Mouse (Mus musculus) midbrain, postnatal 0 days (tissue): ENCODE measurements around the gene Trpm8. TPM values are rescaled to one million over a fixed set of nuclear protein-coding genes. Genes with fewer than 3 reads are reported as not detected.

Experiments
- ATAC-seq: fragments of 200-750 bp; cut with Nextera tagmentation; 2 replicates; pipeline ENCODE4 v1.8.0; 2017; ENCODE audit warnings: moderate number of reproducible peaks, mild to moderate bottlenecking, moderate TSS enrichment, moderate library complexity; ENCODE audit not compliant: low FRiP score
- DNase-seq: peaks from one replicate; pipeline ENCODE4 v3.0.0-alpha.2; 2015; ENCODE audit warnings: low spot score
- H3K27ac ChIP-seq: fragments of 300-500 bp; sonication (generic); 2 replicates; pipeline ENCODE4 v1.5.1; 2014; ENCODE audit warnings: low read depth, mild to moderate bottlenecking, low read length, mixed read lengths
- H3K27me3 ChIP-seq: fragments of 300-500 bp; sonication (generic); 2 replicates; pipeline ENCODE4 v1.6.1; 2014; ENCODE audit warnings: low read length, control low read depth, mixed read lengths; ENCODE audit not compliant: insufficient read depth
- H3K36me3 ChIP-seq: fragments of 300-500 bp; sonication (generic); 2 replicates; pipeline ENCODE4 v1.6.1; 2014; ENCODE audit warnings: low read length, control low read depth, mixed read lengths; ENCODE audit not compliant: insufficient read depth
- H3K4me1 ChIP-seq: fragments of 300-500 bp; sonication (generic); 2 replicates; pipeline ENCODE4 v1.6.1; 2014; ENCODE audit warnings: mild to moderate bottlenecking, control low read depth, antibody characterized with exemption, low read length, mixed read lengths; ENCODE audit not compliant: insufficient read depth
- H3K4me2 ChIP-seq: fragments of 300-500 bp; sonication (generic); 2 replicates; pipeline ENCODE4 v1.6.1; 2014; ENCODE audit warnings: low read depth, mild to moderate bottlenecking, low read length, mixed read lengths; ENCODE audit not compliant: poor library complexity, severe bottlenecking
- H3K4me3 ChIP-seq: fragments of 300-500 bp; sonication (generic); 2 replicates; pipeline ENCODE4 v1.5.1; 2014; ENCODE audit warnings: low read depth, mild to moderate bottlenecking, low read length, moderate library complexity
- H3K9ac ChIP-seq: fragments of 300-500 bp; sonication (generic); replicated peaks from 2 replicates; pipeline ENCODE4 v1.6.1; 2014; ENCODE audit warnings: mild to moderate bottlenecking, low read length, moderate library complexity, mixed read lengths; ENCODE audit not compliant: poor library complexity, severe bottlenecking
- H3K9me3 ChIP-seq: fragments of 300-500 bp; sonication (generic); 2 replicates; pipeline ENCODE4 v1.6.1; 2016; ENCODE audit warnings: low read length, control low read depth
- CTCF ChIP-seq: IDR thresholded peaks from 2 replicates; pipeline ENCODE4 v1.5.1; 2016; ENCODE audit warnings: antibody characterized with exemption, mild to moderate bottlenecking
- WGBS: fragments of 180-500 bp; shearing (Covaris S2); extraction: QIAGEN DNeasy Blood & Tissue Kit; methylation state at CpG from one replicate; pipeline ENCODE4 v1.1.7; 2014; 5-methylcytosine and 5-hydroxymethylcytosine counted together
- polyA plus RNA-seq: library from polyadenylated mRNA; unstranded; fragments of >200 nt; fragmentation: Nextera tagmentation; extraction: Ambion mirVana; gene quantifications from 2 replicates; pipeline ENCODE4 v1.2.1, GENCODE M21; 2015
- total RNA-seq: library from RNA; depleted of rRNA; stranded (reverse); fragments of >200 nt; gene quantifications from 2 replicates; pipeline ENCODE4 v1.2.3, GENCODE M21; 2014

Gene Trpm8
- total and polyA plus RNA-seq, 2 experiments from 2014 or later: 0.21 to 1.2 TPM

- Histone ChIP-seq H3K9ac (no peak overlapping the region), H3K4me2 (no peak overlapping the region), H3K4me3 (no peak overlapping the region), H3K36me3 (no peaks in the 10 kb centered on the region), H3K27me3 (no peaks in the 10 kb centered on the region), H3K4me1 (no peaks in the 10 kb centered on the region), H3K9me3 (peaks cover 98% of the 10 kb centered on the region), H3K27ac (no peak overlapping the region)
- DNase-seq (no peak), ATAC-seq (peak; percentile 11)
- TF ChIP-seq CTCF: no peak
- WGBS: 63% methylated on average over 11 of the region's 11 CpGs
Observed at GRCm38 (mm10) chr1:88235046-88235893, 42.2 kb upstream of the Trpm8 start.

GRCm38 (mm10) chr1:88235894-88236415, 41.5 kb upstream of the Trpm8 start:
- Histone ChIP-seq H3K27me3 (no peaks in the 10 kb centered on the region), H3K36me3 (no peaks in the 10 kb centered on the region), H3K4me2 (no peak overlapping the region), H3K27ac (no peak overlapping the region), H3K9me3 (peaks cover 98% of the 10 kb centered on the region), H3K4me1 (no peaks in the 10 kb centered on the region), H3K4me3 (no peak overlapping the region), H3K9ac (no peak overlapping the region)
- WGBS: 60% methylated on average over 4 of the region's 4 CpGs
- ATAC-seq (no peak), DNase-seq (no peak)
- TF ChIP-seq CTCF: no peak

- peaks cover 97% of the 10 kb centered on the region for H3K9me3 ChIP-seq
- H3K36me3 ChIP-seq: no peaks in the 10 kb centered on the region
- H3K4me3 ChIP-seq: no peak overlapping the region
- 76% methylated on average over 5 of the region's 5 CpGs for WGBS
- H3K4me2 ChIP-seq: no peak overlapping the region
- DNase-seq (no peak), ATAC-seq (no peak)
- H3K27ac ChIP-seq: no peak overlapping the region
- H3K4me1 ChIP-seq: no peaks in the 10 kb centered on the region
- TF ChIP-seq CTCF: no peak
- H3K9ac ChIP-seq: no peak overlapping the region
- H3K27me3 ChIP-seq: no peaks in the 10 kb centered on the region
Observed at GRCm38 (mm10) chr1:88237311-88237710, 40.1 kb upstream of the Trpm8 start.

- 75% methylated on average over 6 of the region's 6 CpGs for WGBS
- TF ChIP-seq CTCF: no peak
Observed at GRCm38 (mm10) chr1:88238771-88239170, 38.7 kb upstream of the Trpm8 start.

GRCm38 (mm10) chr1:88240072-88240471, 37.4 kb upstream of the Trpm8 start:
- WGBS: 71% methylated on average over 5 of the region's 5 CpGs
- no peak overlapping the region for H3K4me3 ChIP-seq
- H3K27me3 ChIP-seq: no peaks in the 10 kb centered on the region
- peaks cover 97% of the 10 kb centered on the region for H3K9me3 ChIP-seq
- H3K36me3 ChIP-seq: no peaks in the 10 kb centered on the region
- no peak overlapping the region for H3K9ac ChIP-seq
- no peak for TF ChIP-seq CTCF
- no peaks in the 10 kb centered on the region for H3K4me1 ChIP-seq
- H3K27ac ChIP-seq: no peak overlapping the region
- H3K4me2 ChIP-seq: no peak overlapping the region
- DNase-seq (no peak), ATAC-seq (no peak)

More at GRCm38 (mm10) chr1:88238771-88239170, 38.7 kb upstream of the Trpm8 start:
- DNase-seq (no peak), ATAC-seq (no peak)
- Histone ChIP-seq H3K4me3 (no peak overlapping the region), H3K27ac (no peak overlapping the region), H3K4me1 (no peaks in the 10 kb centered on the region), H3K36me3 (no peaks in the 10 kb centered on the region), H3K9me3 (peaks cover 97% of the 10 kb centered on the region), H3K4me2 (no peak overlapping the region), H3K27me3 (no peaks in the 10 kb centered on the region), H3K9ac (no peak overlapping the region)

- ATAC-seq (peak; percentile 8; the same call in 1 of the 2 replicates), DNase-seq (no peak)
- Histone ChIP-seq H3K27ac (no peak overlapping the region), H3K4me3 (no peak overlapping the region), H3K9ac (no peak overlapping the region), H3K9me3 (peaks cover 97% of the 10 kb centered on the region), H3K4me2 (no peak overlapping the region), H3K36me3 (no peaks in the 10 kb centered on the region), H3K27me3 (no peaks in the 10 kb centered on the region), H3K4me1 (no peaks in the 10 kb centered on the region)
- TF ChIP-seq CTCF: no peak
- 71% methylated on average over 4 of the region's 4 CpGs for WGBS
Observed at GRCm38 (mm10) chr1:88240579-88240978, 36.9 kb upstream of the Trpm8 start.
